Mouse (Mus musculus) heart, adult 9 months (tissue): ENCODE measurements at regions not wholly inside any gene's neighbourhood (a gene's known extent, or its start where the extent isn't known, plus 50 kb on each side); places are given as distances from the start of the nearest gene placed in this dataset.
A peak's percentile ranks its signal among the peaks of the same experiment; 100 is the strongest.

Source experiments
- DNase-seq, 2 experiments: peaks; one replicate each; pipeline ENCODE4 v3.0.0; 2022; ENCODE audit warnings: low spot score in 2 of 2

DNA sequence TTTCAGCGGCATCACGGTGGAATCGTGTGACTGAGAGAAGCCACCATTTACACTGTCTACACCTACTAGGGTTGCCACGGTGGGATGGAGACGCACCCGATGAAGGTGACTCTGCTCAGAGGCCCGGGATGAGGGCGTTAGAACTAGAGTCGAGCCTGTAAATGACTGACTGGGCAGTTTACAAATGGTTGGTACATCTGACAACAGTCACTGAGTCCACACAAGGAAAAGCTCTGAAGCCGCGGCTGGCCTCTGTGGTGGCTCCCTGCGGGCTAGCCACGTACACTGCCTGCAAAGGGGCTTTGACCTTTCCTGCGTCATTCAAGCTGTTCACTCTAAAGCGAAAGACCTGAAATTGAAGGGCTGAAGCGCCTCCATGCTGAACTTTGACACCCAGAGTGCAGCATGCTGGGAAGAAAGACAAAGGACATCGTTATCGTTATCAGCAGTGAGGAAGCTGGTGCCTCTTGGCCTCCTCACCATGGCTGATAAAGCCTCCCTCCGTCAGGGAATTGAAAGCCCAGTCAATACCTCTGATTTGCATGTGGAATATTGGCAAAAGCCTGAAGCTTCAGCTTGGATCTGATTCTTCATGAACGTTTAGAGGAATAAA is 462.1 kb upstream of the Arglu1 start:
- no peak for DNase-seq

DNA sequence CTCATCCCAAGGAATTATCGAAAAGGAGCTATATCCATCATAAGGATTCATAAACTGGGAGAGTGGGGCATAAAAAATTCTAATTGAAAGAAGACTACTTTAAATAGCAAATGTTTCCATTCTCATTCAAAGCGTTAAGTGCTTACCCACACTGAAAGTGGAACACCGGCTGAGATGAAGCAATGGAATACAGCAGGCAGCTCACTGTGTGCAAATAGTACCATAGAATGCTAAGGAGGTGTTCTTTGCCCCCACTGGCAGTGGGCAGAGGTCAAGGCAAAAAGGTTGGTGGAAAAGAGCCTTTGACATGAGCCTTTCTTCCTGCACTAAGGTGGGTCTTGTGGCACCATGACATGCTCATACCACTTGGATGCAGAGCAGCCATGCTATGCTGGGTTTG is 454.0 kb upstream of the Arglu1 start:
- DNase-seq, result no peak

DNA sequence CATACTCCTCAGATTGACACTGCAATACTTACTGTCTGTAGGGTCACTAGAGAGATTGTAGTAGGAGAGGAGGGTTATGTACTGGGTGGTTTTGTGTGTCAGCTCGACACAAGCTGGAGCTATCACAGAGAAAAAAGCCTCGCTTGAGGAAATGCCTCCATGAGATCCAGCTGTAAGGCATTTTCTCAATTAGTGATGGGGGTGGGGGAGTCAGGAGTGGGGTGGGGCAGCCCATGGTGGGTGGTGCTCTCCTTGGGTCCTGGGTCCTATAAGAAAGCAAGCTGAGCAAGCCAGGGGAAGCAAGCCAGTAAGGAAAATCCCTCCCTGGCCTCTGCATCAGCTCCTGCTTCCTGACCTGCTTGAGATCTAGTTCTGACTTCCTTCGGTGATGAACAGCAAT is 449.5 kb upstream of the Arglu1 start:
- peak; percentile 4 for DNase-seq

DNA sequence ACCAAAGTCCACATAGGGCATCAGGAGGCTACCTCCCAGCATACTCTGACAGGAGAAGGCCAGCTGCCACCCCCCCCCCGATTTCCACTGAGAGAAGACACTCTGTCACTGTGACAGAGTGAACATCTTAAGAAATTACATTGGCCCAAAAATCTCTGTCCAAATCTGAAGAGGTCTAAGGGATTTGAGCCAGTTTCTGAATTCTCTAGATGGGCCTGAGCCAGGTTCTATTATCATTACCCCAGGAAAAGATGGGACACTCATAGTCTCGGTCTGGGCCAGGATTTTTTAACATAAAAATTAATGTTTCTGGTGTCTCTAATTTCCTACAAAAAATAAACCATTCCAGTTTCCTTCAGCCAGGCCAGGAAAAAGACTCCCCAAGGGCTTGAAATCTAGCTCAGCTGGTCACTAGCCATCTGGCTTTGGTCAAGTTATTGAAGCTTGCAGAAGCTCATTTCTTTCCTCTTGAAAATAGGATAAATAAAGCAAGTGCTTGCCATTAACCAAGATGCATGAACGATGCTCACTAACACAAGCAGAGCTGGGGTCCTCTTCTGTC is 448.8 kb upstream of the Arglu1 start:
- peak; percentile 51 to 73 for DNase-seq

DNA sequence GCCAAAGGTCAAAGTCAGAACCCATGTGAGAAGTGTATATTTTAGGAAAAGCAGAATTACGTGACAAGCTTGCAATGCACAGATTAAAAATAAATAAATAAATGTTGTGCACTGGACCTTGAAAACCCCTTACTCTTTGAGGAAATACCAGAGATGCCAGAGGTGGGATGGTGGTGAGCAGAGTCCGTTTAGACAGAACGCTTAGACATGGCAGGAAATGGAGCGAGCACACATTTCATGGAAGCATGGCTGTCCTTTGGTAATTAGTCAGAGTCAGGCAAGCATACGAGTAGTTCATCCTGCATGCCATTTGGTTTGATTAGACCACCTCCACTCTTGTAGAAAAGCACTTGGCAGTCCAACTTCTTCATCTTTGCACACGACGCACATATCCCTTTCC is 443.4 kb upstream of the Arglu1 start:
- no peak for DNase-seq

DNA sequence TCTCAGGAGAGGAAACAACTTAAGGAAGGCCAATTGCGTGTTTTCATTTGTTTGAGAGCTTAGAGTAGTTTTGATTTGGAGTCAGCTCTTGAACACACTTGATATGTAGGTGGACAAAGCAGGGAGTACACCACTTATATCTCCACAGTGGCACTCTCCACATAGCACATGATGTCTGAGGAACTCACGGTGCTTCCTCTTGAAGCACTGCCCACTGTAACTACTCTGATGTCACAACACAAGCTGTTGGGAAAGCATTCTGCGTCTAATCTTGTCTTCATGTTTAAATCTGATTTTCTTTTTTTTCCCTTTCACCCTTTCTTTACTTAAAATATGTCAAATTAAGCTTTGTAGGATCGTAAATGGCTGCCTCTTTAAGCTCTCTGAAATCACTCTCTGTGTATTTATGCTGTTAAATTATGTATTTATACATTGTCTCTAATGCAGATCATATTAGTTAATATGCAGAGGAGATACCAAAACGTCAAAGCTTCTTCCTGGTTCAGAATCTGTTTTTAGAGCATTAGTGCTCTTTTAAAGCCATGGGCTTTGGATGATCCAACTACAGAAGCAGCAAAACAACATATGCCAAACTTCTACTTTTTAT is 442.4 kb upstream of the Arglu1 start:
- no peak for DNase-seq

DNA sequence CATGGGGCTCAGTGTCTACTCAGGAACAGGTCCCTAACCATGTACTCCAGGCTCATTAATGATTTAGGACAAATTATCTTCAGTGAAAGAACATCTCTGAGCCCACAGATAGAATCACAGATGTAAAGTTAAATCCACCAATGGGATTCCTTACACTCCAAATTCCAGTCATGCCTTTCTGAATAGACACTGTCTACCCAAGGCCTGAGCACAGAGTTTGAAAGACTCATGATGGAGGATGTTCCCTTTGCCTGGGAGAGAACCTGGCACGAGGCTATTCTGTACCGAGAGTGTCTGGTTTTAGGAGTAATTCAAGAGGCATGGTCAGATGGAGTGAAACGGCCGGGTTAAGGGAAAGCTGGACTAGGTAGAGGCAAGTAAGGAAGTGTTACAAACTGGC is 440.9 kb upstream of the Arglu1 start:
- no peak for DNase-seq

DNA sequence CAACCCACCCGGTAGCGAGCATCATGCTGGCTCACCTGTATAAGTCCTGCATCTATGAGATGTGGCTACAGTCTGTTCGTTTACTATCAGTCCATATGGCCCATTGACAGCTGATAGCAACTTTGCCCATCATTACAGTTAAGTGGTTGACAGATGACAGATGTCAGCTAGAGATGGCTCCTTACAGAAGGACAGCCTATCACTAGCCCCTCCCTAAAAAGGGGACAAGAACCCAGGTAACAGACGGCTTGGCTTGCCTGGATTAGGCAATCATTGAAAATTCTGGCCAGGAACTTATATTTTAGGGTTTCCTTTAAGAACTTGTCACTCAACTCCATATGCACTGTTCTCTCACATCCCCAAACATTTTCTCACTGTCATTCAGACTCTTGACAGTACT is 434.2 kb upstream of the Arglu1 start:
- DNase-seq, result no peak

DNA sequence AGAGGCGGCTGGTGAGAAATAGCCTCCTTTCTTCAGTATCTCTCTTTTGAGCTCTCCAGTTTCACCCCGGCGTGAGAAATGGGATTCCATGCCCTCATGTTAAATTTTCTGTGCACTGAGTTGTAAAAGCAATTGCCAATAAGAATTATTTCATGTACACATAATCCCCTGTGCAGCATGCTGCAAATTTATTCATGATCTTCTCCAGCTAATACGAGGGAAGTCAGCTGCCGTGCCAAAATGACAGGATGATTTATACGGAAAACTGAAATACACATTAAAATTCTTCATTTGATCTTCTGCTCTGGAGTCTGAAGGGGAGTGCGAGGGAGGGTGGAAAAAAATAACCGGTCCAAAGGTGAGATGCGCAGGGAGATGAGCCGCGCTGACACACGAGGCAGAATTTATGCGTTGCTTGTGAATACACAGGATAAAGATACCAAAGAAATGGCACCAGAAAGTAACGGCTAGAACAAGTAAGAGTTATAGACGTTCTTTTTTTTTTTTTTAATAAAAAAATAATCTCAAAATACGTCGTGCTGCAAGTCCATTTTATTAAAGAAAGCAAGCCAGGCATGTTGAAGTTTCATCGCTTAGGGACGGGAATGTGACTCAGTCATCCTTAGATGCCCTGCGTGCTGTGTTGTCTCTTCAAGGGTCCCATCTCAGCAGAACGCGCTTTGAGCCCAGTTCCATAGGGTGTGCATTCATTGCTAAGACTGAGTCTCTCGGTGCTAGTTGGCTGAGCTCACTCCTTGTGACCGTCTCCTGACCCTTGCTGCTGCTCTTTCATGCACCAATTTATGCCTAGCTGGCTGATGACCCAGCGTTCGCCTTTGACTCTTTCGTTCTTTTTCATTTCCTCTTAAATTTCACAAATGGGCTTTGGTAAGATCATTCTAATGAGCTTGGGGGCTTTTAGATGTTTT is 427.8 kb upstream of the Arglu1 start:
- no peak for DNase-seq

DNA sequence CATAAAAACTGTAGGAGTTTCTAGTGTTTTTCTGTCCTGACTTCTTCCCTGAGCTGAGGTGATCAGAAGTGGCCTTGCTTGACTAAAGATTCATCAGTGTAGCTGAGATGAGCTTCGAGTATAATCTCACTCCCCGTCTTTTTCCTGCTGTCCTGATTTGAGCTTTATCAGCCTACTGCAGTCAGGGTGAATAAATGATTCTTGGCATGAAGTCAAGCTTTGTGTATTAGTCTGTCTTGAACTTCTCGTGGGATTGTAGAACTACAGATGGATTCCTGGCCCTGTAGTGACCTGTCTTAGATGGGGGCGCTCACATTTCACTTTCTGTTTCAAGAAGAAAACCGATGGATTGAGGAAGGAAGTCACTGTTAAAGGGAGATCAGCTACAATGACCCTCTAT is 405.7 kb upstream of the Arglu1 start:
- DNase-seq, result no peak

DNA sequence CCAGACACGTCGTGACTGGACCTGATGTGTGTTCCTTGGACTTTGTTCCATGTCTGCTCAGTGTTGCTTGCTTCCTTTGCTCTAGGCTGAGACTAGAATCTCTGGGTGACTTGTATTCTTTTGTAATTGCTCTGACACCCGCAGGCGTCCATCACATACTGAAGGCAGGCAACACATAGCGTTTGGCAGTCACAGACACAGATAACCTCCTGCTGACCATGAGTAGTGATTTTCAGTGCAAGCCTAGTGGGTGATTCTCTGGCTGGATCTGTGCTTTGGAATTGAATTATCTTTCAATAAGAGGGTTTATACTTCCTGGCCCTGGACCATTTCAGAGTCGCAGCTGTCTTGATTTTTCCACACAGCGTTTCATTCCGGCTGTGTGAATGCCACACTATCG is 403.7 kb upstream of the Arglu1 start:
- DNase-seq, result no peak

DNA sequence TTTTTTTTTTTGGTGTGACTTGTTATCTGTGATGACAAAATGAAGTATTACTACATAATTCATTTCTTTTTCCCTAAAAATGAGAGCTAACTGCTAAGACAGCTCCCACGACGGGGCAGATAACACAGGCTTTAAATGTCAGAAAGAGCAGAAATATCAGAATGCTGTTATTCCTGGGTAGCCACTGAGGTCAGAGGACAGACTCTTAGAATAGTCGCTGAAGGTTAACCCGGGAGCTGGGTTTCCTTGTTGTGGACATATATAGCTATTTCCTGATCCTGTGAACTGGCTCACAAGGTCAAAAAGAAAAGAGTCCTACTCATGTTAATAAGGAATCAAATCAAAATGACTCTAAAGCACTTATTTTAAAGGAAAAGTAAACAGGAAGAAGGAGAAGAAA is 403.0 kb upstream of the Arglu1 start:
- DNase-seq, result no peak

DNA sequence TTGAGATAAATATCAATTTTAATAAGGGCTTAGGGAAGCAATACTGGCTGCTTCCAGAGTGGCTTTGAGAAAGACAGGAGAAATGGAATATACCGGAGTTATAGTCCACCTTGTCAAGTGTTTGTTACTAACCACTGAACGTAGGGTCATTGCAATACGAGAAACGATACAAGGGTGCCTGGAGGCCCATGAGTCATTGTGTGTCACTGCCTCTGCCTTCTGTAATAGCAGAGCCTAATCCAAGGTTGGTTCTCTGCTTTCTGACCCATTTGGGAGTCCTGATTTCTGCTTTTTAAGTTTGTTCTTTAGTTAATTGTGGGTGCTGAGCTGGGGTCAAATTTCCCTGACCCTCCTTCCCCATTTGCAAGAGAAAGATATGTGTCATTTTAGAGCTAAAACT is 382.4 kb upstream of the Arglu1 start:
- no peak for DNase-seq

DNA sequence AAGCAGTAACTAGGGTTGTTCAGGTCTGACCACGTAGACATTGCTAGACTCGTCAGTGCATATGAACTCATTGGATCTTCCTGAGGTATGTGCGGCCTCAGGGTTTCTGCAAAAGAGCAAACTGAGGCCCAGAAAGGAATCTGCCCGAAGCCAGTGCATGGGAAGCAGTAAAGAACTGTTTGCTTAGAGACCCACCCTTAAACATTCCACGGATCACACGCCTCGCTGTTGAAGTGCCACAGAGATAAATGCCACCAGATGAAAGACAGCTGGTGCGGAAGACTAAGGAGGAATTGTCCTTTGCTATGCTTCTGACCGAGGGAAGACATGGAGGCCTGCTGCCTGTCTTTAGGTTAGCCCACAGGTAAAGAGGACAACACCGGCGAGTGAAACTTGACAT is 382.0 kb upstream of the Arglu1 start:
- no peak for DNase-seq

DNA sequence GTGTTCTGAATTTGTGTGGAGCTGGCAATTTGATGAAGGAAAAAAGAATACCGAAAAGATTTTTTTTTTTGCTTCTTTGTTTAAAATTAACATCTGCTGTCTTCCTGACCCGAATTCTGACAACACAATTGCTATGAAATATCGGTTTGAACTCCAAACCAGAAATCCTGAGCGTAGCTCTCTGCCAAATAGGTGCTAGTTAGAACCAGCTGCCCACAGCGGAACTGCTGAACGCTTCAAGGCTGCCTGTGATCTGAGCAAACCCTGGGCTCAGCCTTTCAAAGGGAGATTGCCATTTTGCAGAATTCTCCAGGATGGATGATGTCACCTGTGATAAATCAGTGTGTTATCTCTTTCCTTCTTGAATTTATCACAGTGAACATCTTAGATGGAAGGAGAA is 380.6 kb upstream of the Arglu1 start:
- DNase-seq, result no peak

DNA sequence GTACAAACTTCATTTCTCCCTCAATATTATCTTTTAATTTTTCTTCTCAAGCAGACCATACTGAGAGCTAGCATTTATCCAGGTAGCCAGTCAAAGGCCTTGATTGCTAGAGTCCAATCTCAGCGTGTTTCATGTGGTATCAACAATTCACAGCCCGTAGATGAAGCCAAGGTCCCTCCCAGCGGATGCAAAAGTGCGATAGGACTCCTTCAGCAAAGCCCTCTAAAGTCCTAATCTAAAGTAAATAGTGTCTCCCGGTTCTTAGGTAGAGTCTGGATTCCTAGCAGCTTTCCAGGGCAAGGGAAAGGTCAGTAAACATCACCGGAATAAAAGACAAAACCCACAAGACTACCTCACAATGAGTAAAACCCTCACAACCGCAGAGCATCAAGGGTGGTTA is 379.5 kb upstream of the Arglu1 start:
- no peak for DNase-seq

DNA sequence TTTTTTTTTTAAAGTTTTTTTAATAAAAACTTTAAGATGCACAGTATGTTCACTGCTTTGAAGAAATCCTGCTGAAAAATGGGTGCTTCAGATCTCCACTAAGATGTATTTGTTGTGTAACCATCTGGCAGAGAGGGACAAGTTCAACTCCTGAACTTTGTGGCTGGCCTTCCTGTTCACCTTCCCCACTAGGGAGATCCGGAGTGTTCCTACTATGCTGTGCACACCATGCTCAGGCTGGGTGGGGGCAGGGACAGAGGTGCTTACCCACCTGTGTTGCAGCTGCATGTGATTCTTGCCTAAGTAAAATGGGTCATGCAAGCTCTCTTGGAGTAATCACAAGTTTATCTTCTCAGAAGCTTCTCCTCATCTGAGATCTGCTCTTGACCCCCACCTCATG is 377.4 kb upstream of the Arglu1 start:
- DNase-seq, result no peak

DNA sequence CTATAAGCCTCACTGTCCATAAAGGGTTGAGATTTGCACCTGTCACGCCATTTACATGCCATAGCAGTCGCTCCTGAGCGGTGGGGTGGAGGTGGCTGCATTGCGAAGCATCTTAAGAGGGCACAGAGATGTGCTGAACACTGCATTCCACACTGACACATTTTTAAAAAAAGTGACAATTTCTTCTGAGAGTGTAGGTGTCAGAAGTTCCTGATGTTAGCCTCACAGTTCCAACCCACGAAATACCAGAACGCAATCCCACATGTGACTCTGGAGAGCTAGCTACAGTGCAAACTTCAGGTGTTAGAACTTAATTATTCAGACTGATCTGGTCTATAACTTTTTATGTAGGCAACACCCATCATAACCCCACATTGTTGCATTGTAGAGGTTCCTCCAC is 369.8 kb upstream of the Arglu1 start:
- no peak for DNase-seq

DNA sequence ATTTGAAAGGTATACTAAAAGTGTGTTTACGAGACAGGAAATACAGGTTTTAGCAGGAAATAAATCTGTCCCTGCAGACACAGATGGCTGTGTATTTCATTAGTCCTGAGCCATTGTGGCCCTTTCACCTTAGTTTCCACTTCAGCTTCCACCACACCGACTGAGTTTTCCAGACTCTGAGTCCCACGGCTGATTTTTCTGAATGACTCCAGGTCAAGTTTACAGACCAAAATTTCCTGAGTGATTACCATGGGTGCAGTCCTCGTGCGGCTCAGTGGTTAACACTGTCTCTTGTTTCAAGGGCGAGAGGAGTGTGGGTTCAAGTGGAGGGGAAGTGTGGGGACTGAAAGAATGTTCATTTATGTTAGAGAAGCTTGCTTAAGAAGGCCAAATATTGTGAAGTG is 365.1 kb upstream of the Arglu1 start:
- DNase-seq, result no peak

DNA sequence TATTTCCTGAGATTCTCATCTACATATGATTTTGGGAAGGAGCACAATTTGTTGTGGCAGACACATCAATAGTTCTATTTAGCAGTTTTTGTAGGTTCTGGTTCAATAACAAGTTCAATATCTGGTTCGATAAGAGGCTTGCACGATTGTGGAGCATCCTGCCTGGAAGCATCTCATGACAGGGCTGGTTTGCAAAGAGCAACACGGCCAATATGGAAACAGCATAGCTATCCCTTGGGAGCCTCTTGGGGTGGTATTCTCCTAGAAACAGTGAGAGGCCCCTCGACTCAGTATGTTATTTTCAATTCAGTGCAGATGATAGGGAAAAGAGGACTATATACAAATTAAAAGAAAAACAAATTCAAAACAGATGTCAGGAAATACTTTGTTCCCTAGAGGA is 364.5 kb upstream of the Arglu1 start:
- no peak for DNase-seq

DNA sequence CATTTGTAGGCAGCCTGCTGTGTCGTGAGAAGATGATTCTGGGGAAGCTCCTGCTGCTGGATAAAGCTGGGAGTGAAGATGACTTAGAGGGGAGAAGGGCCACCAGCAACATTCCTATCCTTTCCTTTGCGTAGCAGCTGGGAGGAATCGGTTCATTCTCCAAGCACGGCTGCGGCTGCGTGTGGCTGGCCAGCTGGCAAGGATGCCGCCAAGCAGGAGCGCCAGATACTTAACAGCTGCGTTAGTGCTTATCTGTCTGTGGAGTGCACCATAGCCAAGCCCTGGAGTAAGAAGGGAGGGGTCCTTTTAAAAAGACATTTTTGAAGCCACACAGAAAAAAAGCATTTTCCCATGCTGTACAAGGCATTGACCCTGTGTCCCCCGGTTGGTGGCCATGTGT is 361.4 kb upstream of the Arglu1 start:
- DNase-seq, result peak; percentile 76 to 78

DNA sequence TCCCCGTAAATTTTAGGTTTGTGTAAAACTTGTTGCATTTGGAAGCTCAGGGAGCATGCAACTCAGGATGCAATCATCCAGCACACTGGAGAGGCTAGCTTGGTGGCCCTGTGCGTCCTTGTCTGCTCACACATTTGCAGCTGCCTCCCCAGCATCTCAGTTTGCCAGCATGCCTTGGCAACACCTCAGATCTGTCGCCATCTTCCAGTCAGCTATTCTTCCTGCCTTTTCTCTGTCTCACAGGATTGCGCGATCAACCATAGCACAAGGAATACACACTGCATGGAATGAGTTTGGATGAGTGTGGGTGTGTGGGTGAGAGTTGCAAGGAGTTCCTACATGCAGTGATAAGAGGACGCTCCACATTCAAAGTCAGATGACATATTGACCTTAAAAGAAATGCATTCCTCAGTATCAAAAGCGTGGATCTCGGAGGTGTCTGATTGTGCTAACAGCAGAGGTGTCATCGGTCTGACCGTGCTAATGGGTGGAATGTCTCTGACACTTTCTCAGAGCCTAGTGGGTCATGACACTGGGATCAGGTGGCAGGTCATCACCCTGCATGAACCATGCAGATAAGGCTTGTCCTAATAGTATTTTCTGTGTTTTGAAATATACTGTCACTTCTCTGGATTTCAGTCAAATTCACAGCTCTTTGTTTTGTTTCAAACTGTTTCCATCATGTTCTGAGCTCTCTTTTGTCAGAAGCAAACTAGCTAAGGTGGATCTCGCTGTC is 360.6 kb upstream of the Arglu1 start:
- DNase-seq, result no peak
